Mouse (Mus musculus) lung, embryonic 16.5 days (tissue): ENCODE results near the gene Spata13. TPM values are rescaled to one million over a fixed set of nuclear protein-coding genes. Genes with fewer than 3 reads are reported as not detected.
A peak's percentile ranks its signal among the peaks of the same experiment; 100 is the strongest.

Experiments
- ATAC-seq: fragments of 200-750 bp; cut with Nextera tagmentation; 2 replicates; pipeline ENCODE4 v1.8.0; 2017; ENCODE audit warnings: low read depth, mild to moderate bottlenecking, moderate library complexity
- H3K27ac ChIP-seq: fragments of 300-500 bp; sonication (generic); 2 replicates; pipeline ENCODE4 v1.5.1; 2014; ENCODE audit warnings: mild to moderate bottlenecking, control low read depth, low read length
- H3K27me3 ChIP-seq: fragments of 300-500 bp; sonication (generic); 2 replicates; pipeline ENCODE4 v1.6.1; 2014; ENCODE audit warnings: low read depth, low read length, mixed read lengths; ENCODE audit not compliant: control insufficient read depth, insufficient read depth
- H3K36me3 ChIP-seq: fragments of 300-500 bp; sonication (generic); 2 replicates; pipeline ENCODE4 v1.6.1; 2014; ENCODE audit warnings: low read length; ENCODE audit not compliant: control insufficient read depth, insufficient read depth
- H3K4me1 ChIP-seq: fragments of 300-500 bp; sonication (generic); replicated peaks from 2 replicates; pipeline ENCODE4 v1.6.1; 2014; ENCODE audit warnings: low read length, mixed read lengths; ENCODE audit not compliant: control insufficient read depth, insufficient read depth
- H3K4me2 ChIP-seq: fragments of 300-500 bp; sonication (generic); 2 replicates; pipeline ENCODE4 v1.6.1; 2014; ENCODE audit warnings: low read depth, low read length, control low read depth
- H3K4me3 ChIP-seq: fragments of 300-500 bp; sonication (generic); 2 replicates; pipeline ENCODE4 v1.5.1; 2014; ENCODE audit warnings: mild to moderate bottlenecking, low read length, control low read depth
- H3K9ac ChIP-seq: fragments of 300-500 bp; sonication (generic); 2 replicates; pipeline ENCODE4 v1.6.1; 2014; ENCODE audit warnings: low read length, control low read depth
- H3K9me3 ChIP-seq: fragments of 300-500 bp; sonication (generic); 2 replicates; pipeline ENCODE4 v1.6.1; 2016; ENCODE audit warnings: low read length; ENCODE audit not compliant: control insufficient read depth
- WGBS: fragments of 180-500 bp; shearing (Covaris S2); extraction: QIAGEN DNeasy Blood & Tissue Kit; methylation state at CpG from one replicate; pipeline ENCODE4 v1.1.7; 2014; 5-methylcytosine and 5-hydroxymethylcytosine counted together
- polyA plus RNA-seq: library from polyadenylated mRNA; unstranded; fragments of >200 nt; fragmentation: Nextera tagmentation; extraction: Ambion mirVana; gene quantifications from 2 replicates; pipeline ENCODE4 v1.2.1, GENCODE M21; 2015

The Spata13 gene
- polyA plus RNA-seq, 1 experiment from 2014 or later, result 17.9 TPM

DNA sequence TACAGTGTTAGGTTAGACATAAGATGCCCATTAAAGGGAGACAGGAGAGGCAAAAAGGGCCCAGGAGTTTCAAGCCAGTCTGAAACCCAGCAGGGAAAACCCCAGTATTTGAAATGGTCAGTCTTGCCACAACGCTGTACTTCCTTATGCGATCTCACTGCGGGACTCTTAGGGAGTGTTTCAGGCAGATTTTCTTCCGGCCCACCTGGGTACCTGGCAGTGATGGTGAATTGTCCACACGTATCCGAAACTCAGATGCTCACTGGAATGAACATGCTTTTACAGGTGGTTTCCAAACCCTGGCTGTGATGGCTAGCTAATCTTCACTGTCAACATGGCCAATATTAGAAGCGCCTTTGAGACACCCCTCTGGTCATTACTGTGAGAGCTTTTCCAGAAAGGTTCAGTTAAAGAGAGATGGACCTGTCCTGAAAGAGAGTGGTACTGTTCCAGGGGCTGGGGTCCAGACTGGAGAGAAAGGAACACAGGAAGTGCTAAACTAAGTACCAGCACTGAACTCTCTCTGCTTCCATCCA is 148.4 kb downstream of the Spata13 start:
- Histone ChIP-seq H3K36me3 (no peaks in the 10 kb centered on the region), H3K27ac (no peak overlapping the region), H3K27me3 (no peaks in the 10 kb centered on the region), H3K4me1 (peaks cover 4% of the 10 kb centered on the region; the same call in 1 of the 2 replicates), H3K9me3 (no peaks in the 10 kb centered on the region), H3K9ac (no peak overlapping the region), H3K4me3 (no peak overlapping the region), H3K4me2 (no peak overlapping the region)
- no peak for ATAC-seq
- WGBS, result 41% methylated on average over 7 of the region's 7 CpGs

DNA sequence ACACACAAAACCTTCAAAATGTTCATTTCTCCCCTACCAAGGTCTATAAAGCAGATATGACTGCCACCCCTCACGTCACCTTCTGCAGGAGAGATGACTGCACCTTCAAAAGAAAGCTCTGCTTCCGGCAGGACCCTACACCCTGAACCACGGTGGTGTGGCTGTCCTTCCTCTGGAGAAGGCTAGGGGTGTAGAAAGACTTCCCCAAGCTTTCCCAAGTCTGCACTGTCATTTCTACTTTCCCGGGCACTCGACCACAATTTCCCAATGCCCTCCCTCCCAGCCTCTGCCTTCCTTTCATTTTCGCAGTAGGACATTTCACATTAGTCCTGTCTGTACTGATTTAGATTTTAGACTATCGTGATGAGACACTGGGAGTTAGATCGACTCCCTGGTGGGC is 149.4 kb downstream of the Spata13 start:
- Histone ChIP-seq H3K4me3 (no peak overlapping the region), H3K27me3 (no peaks in the 10 kb centered on the region), H3K27ac (no peak overlapping the region), H3K36me3 (no peaks in the 10 kb centered on the region), H3K4me2 (no peak overlapping the region), H3K4me1 (peaks cover 4% of the 10 kb centered on the region; the same call in 1 of the 2 replicates), H3K9me3 (no peaks in the 10 kb centered on the region), H3K9ac (0 out of 2 replicates have a peak overlapping the region, but pooled peaks have one; percentile 15)
- no peak for ATAC-seq
- 39% methylated on average over 8 of the region's 8 CpGs for WGBS

DNA sequence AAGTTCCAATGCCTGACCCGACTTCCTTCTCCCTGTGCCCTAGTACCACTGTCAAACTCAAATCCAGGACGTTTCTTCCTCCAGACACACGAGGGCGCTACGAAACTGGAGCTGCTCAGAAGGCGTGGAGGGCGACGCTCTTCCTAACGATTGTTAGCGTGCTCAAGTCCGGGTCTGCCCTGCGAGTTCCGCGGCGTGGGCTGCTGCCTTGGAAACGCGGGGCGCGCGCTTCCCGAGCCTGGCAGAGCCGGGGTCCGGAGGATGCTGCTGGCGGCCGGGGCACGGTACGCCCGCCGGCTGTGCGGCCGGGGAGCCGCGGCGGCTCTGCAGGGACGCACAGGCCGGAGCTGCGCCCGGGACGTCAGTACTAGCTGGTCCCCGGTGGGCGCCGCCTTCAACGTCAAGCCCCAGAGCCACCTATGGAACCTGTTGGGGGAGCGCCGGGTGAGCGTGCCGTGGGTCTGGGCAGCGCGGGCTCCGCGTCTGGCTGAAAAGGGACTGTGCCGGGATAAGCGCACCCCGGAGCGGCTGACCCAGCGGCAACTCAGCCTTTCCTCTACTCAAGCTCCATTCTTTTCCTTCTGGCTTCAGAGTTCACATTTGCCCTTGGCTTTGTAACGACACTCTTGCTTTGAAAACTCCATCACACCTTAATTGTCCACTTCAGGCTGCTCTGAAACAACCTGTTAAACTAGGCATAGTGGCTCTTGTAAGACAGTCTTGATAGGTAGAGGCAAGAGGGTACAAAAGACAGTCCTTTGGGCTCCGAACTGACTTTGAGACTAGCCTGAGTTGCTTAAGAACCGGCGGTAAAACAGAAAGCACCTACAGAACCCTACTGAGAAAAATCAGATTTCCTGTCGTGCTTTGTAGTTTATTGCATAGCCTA is 150.9 kb downstream of the Spata13 start, which contains the start of gene Mipep:
Gene Mipep, plus strand, starts transcription at position 147 of the 889 bp plus-strand sequence.
- peak within 1 kb of the TSS; percentile 85 for H3K4me3 ChIP-seq
- no peaks in the 10 kb centered on the region for H3K9me3 ChIP-seq
- peak; percentile 93 for ATAC-seq
- peak within 1 kb of the TSS; percentile 63 for H3K4me2 ChIP-seq
- peak within 1 kb of the TSS; percentile 49; the same call in 1 of the 2 replicates for H3K27ac ChIP-seq
- H3K9ac ChIP-seq, result peak within 1 kb of the TSS; percentile 70
- peaks cover 4% of the 10 kb centered on the region; the same call in 1 of the 2 replicates for H3K4me1 ChIP-seq
- peaks cover 2% of the 10 kb centered on the region; the same call in 1 of the 2 replicates for H3K36me3 ChIP-seq
- no peaks in the 10 kb centered on the region for H3K27me3 ChIP-seq
- WGBS, result under 1% methylated on average over 61 of the region's 61 CpGs

DNA sequence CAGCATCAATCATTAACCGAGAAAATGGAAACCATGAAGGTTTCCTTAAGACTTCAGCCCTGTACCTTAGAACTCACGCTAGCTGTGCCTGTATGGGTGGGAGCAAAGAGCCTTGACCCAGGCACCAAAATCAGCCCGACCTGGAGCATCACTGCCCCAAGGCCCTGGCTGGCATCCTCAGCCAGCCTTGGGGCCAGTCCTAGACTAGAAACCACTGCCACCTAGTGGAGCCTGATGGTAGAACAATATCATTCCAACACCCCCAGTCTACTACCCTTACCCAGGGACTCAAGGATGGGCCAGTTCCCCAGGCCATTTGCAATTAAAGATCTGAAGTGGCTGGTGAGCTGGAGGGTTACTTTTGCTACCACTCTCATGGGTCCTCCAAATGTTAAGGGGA is 156.3 kb downstream of the Spata13 start:
- Histone ChIP-seq H3K4me3 (no peak overlapping the region), H3K4me2 (no peak overlapping the region), H3K27me3 (no peaks in the 10 kb centered on the region), H3K36me3 (peaks cover 16% of the 10 kb centered on the region), H3K9ac (no peak overlapping the region), H3K4me1 (peaks cover 2% of the 10 kb centered on the region; the same call in 1 of the 2 replicates), H3K27ac (no peak overlapping the region), H3K9me3 (no peaks in the 10 kb centered on the region)
- WGBS, result 40% methylated on average over 3 of the region's 3 CpGs
- ATAC-seq, result no peak

DNA sequence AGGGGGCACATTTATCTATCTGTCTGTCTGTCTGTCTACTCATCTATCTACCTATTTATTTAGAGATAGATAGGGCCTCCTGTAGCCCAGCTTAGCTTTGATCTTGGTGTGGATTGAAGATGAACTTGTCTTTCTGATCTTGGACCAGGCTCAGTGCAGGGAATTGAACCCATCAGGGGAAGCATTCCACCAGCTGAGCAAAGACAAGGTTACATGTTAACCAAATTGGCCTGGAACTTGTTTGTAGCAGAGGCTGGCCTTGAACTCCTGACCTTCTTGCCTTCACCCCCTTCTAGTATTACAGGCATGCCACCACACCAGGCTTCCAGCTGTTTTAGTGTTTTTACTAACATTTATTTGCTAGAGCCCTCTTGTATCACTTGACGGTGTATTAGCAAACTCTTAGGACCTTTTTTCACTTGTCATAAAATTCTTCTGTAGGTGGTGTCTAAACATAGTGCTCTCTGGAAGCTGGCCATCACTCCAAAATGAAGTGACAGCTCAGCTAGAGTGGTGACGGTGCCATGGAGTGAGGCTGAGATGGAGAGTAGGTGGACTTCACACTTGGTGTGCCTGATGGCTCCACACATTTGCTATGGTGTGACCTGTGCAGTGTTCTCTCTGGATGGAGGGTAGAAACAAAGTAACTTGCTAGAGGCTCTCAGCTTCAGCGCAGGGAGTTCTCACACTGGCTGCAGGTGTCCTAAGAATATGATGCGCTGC is 163.0 kb downstream of the Spata13 start:
- no peaks in the 10 kb centered on the region for H3K4me1 ChIP-seq
- H3K36me3 ChIP-seq, result peaks cover 11% of the 10 kb centered on the region; the same call in 1 of the 2 replicates
- no peaks in the 10 kb centered on the region for H3K9me3 ChIP-seq
- ATAC-seq, result no peak
- no peak overlapping the region for H3K9ac ChIP-seq
- no peak overlapping the region for H3K4me2 ChIP-seq
- WGBS, result 69% methylated on average over 4 of the region's 4 CpGs
- H3K4me3 ChIP-seq, result no peak overlapping the region
- H3K27ac ChIP-seq, result no peak overlapping the region
- H3K27me3 ChIP-seq, result no peaks in the 10 kb centered on the region

DNA sequence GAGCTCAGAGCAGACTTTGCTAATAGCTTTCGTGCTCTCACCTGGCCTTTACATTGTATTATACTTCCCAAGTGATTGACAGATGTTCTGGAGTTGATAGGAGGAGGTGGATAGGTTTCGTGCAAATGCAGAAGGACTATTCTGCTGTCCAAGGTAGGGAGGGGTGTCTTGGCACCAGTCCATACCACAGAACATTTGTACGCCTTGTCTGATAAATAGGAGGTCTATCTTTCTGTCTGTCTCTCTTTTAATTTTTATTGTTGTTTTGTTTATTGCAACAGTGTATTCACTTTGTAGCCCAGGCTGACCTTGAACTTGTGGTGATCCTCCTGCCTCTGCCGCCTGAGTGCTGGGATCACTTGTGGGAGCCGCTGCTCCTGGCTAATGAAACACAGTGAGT is 163.8 kb downstream of the Spata13 start:
- H3K4me2 ChIP-seq, result no peak overlapping the region

DNA sequence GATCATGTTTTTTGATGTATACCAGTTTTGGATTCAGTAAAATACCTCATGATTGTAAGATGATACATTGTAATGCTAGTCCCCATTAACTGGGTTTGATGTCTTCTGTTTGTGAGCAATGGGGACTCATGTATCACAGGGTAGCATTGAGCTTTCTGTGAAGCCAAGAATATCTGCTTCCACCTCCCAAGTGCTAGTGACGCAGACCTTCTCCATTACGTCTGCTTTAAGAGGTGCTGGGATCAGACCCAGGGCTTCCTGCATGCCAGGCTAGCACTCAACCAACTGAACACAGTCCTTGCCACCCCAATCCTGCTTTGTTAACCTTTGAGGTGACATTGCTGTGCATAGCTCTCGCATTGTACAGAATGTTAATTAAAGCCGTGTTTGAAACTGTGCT is 164.9 kb downstream of the Spata13 start:
- H3K4me2 ChIP-seq, result no peak overlapping the region
- H3K27me3 ChIP-seq, result no peaks in the 10 kb centered on the region
- no peaks in the 10 kb centered on the region for H3K4me1 ChIP-seq
- no peak overlapping the region for H3K4me3 ChIP-seq
- no peak overlapping the region for H3K9ac ChIP-seq
- 82% methylated on average over 4 of the region's 4 CpGs for WGBS
- no peak for ATAC-seq
- no peak overlapping the region for H3K27ac ChIP-seq
- H3K9me3 ChIP-seq, result no peaks in the 10 kb centered on the region
- H3K36me3 ChIP-seq, result peaks cover 13% of the 10 kb centered on the region; the same call in 1 of the 2 replicates

More for the DNA sequence above, 163.8 kb downstream of the Spata13 start:
- no peaks in the 10 kb centered on the region for H3K4me1 ChIP-seq
- H3K27me3 ChIP-seq, result no peaks in the 10 kb centered on the region
- ATAC-seq, result no peak
- no peak overlapping the region for H3K9ac ChIP-seq
- 91% methylated on average over 5 of the region's 5 CpGs for WGBS
- H3K27ac ChIP-seq, result no peak overlapping the region
- H3K36me3 ChIP-seq, result peaks cover 9% of the 10 kb centered on the region; the same call in 1 of the 2 replicates
- no peak overlapping the region for H3K4me3 ChIP-seq
- no peaks in the 10 kb centered on the region for H3K9me3 ChIP-seq

DNA sequence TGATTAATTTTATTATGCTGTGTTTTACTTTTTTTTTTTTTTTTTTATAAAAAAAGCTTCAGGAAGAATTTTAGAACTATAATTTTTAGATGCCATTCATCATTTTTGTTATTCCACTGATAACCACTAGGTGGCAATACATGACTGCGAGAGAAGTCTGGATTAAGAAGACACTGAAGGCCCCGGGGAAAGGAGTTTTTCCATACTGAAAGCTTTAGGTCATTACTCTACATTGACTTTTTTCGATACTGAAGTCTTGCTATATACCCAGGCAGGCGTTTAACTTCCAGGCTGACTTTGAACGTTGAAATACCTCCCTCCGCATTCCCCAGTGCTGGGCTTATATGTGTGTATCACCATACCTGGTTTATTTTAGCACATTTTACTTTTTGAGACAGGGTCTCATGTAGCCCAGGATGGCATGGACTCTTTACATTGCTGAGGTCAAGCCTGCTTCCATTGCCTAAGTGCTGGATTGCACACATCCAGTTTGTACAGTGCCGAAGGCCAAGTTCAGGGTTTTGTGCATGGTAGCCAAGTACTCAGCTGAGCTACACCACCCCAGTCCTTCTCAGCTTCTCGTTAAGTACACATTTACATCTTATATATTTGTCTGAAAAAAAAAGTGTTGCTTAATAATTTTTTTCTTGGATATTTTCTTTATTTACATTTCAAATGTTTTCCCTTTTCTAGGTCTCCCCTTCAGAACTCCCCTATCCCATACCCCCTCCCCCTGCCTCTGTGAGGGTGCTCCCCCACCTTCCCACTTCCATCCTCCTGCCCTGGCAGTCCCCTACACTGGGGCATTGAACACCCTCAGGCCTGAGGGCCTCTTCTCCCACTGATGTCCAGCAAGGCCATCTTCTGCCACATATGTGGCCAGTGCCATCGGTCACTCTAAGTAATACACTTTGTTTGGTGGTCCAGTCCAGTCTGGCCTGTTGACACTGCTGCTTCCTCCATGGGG is 166.2 kb downstream of the Spata13 start:
- ATAC-seq, result peak; percentile 72
- H3K27me3 ChIP-seq, result no peaks in the 10 kb centered on the region

More for the DNA sequence above, 166.2 kb downstream of the Spata13 start:
- no peak overlapping the region for H3K4me3 ChIP-seq
- no peaks in the 10 kb centered on the region for H3K4me1 ChIP-seq
- no peak overlapping the region for H3K9ac ChIP-seq
- H3K36me3 ChIP-seq, result peaks cover 15% of the 10 kb centered on the region; the same call in 1 of the 2 replicates
- no peak overlapping the region for H3K27ac ChIP-seq
- no peak overlapping the region for H3K4me2 ChIP-seq
- H3K9me3 ChIP-seq, result no peaks in the 10 kb centered on the region
- WGBS, result 38% methylated on average over 9 of the region's 9 CpGs
